Mouse (Mus musculus): ENCODE measurements around the gene Sh3pxd2a. TPM values are rescaled to one million over a fixed set of nuclear protein-coding genes. Genes with fewer than 3 reads are reported as not detected.

Gene Sh3pxd2a
- 89.2 TPM for polyA plus RNA-seq (2014; fragmentation: Illumina TruSeq; extraction: RNeasy Lipid Tissue Mini Kit (QIAGEN cat#74804); ENCODE audit: low read depth, low replicate concordance)

GRCm38 (mm10) chr19:47464304-47465241 lies at the start of gene Sh3pxd2a:
TSS of gene Sh3pxd2a (minus strand) at chr19:47464401.

Other genes with a start within 250 kb of the Sh3pxd2a start
- 11.5 TPM for gene Stn1, start 73.1 kb upstream of the Sh3pxd2a start, polyA plus RNA-seq (2014; fragmentation: Illumina TruSeq; extraction: RNeasy Lipid Tissue Mini Kit (QIAGEN cat#74804); ENCODE audit: low read depth, low replicate concordance)
- 25.9 TPM for gene Slk, start 115.3 kb upstream of the Sh3pxd2a start, polyA plus RNA-seq (2014; fragmentation: Illumina TruSeq; extraction: RNeasy Lipid Tissue Mini Kit (QIAGEN cat#74804); ENCODE audit: low read depth, low replicate concordance)
- gene Col17a1, start 227.7 kb upstream of the Sh3pxd2a start, polyA plus RNA-seq (2014; fragmentation: Illumina TruSeq; extraction: RNeasy Lipid Tissue Mini Kit (QIAGEN cat#74804); ENCODE audit: low read depth, low replicate concordance) = 5.8 TPM